Mouse (Mus musculus) thymus, adult 2 months (tissue): ENCODE results near the gene Cish.

Experiments
- CTCF ChIP-seq: fragments of 200-500 bp; IDR thresholded peaks from 2 replicates; pipeline ENCODE4 v1.5.1; 2012; ENCODE audit warnings: mild to moderate bottlenecking, control low read depth, low read length, moderate library complexity, borderline replicate concordance; ENCODE audit not compliant: control insufficient read depth, poor library complexity, insufficient read depth; ENCODE audit errors: extremely low read depth
- POLR2A ChIP-seq: fragments of 200-500 bp; IDR thresholded peaks from 2 replicates; pipeline ENCODE4 v1.6.1; 2012; ENCODE audit warnings: mild to moderate bottlenecking, low read length, control low read depth, moderate library complexity; ENCODE audit not compliant: control insufficient read depth, poor library complexity, insufficient read depth; ENCODE audit errors: extremely low read depth

DNA sequence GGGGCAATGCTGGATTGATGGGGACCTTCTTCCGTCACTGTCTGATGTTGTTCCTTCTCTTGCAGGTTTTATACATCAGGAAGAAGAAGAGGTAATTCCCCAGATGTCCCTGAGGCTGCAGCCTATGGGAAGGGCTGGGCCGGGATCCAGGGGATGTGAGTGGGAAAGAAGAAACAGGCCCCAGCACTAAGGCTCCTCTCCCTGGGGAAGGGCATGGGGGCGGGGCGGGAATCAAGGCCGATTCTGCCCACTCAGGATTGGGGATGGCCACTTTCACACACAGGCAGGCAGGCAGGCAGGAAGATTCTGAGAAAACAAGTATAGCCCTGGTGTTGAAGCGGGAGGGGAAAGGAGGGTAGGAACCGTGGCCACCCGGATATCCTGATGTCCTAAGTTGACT lies 50.3 kb downstream of the Cish start:
- no peak for TF ChIP-seq POLR2A
- no peak for TF ChIP-seq CTCF
